Mouse (Mus musculus) left cerebral cortex, adult 9 months (tissue): ENCODE data around the gene Thrb.

Experiments used
- DNase-seq, 2 experiments: peaks; one replicate each; pipeline ENCODE4 v3.0.0; 2022; ENCODE audit warnings: low spot score in 2 of 2

Gene Thrb

DNA sequence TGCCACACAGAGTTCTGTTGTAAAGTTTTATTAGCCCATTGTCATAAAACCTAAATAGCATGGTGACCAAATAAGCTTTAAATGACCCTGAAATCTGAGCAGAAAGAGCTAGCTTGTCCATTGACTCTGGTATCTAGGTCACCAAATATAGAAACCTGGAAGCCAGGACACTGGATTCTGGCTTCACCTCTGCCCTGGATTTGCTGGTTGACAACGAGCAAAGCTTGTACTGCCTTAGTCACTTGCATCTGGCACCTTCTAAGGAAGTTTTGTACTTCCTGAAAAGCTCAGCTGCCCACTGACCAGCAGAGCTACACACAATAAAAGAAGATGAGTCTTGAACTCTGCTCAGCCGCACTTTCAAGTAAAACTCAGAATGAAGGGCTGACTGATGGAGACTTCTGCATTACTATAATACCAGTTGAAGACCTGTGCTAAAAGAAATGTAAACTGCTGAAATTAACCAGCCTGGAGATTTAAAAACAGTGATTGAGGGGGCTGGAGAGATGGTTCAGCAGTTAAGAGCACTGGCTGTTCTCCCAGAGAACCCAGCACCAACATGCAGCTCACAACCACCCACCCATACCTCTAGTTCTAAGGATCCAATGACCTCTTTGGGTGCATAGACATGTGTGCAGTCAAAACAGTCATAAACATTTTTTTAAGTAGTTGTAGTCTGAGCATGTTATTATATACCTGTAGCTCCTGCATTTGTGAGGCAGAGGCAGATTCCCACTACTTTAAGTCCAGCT, 369.3 kb downstream of the Thrb start:
- DNase-seq, result no peak

DNA sequence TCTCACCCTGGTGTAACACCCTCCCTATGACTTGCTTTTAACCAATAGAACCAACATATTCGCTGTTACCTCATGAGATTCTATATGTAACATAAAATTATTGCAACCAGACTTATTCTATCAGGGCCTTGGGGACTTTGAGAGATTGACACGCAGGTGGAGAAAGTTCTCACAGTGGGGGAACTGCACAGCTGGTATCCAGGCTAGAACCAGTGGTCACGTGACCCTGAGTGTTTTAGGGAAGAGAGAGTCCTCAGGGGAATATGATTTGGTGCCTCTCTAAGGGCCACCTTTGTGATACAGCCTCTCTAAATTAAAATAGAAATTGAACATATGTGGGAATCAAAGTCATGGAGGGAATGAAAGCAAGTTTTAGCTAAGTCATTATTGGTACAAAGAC, 371.9 kb downstream of the Thrb start:
- DNase-seq, result no peak

DNA sequence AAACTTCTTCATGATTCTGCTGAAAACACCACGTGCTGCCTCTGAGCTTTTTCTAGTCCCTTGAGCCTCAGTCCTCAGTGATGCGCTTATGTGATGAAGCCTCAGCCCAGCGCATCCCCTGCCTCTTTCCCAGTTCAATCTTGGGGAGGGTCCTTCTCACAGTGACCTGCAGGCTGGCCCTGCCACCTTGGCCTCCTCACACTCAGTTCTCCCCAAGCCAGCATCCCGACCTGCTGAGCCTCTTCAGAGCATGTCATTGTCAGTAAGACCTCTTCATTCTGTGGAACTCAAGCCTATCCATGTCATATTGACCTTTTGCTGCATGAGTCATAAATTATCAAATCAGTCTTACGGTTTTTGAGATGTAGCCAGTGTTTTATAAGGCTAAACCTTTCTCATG, 376.5 kb downstream of the Thrb start:
- no peak for DNase-seq

DNA sequence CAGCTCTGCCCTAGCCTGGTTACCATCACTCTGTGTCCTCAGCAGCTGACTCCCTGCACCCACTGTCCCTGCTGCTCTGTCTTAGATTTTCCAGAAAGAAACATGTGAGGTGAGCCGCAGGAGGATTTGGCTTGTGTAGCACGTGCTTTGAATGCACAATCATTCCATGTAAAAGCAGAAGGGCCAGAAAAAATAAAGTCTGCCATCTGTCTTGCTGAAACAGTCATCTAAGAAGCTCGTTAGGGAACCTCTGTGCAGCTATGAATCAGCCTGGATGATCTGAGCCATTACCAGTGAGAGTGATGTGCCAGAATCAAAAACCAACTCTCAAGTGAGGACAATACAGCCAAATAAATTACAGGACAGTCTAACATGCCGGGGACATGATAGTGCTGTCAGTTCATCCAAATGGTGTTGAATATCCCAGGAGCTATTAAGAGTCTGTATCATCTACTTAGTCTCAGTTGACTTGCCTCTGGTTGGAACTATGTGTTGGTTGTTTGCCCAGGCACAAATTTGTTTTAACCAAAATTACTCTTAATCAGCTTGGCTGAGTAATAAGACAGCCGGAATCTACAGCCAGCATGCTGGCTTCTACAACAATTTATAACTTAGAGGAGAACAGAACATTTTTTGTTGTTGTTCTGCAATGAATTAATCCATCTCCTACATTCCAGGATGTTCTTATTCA, 402.2 kb downstream of the Thrb start:
- DNase-seq, result peak; percentile 36 to 68
